Mouse (Mus musculus) embryonic facial prominence, embryonic 15.5 days (tissue): Measurements from ENCODE around the gene 1600002K03Rik. TPM values are rescaled to one million over a fixed set of nuclear protein-coding genes. Genes with fewer than 3 reads are reported as not detected.
"Not testable (repeated sequence)": the region's sequence is repeated elsewhere in the genome, so short reads cannot be mapped to it uniquely, and the experiment has no call there.

ENCODE experiments used
- ATAC-seq: fragments of 200-750 bp; cut with Nextera tagmentation; 2 replicates; pipeline ENCODE4 v1.8.0; 2017; ENCODE audit warnings: low read depth, moderate TSS enrichment; ENCODE audit not compliant: insufficient number of reproducible peaks, low FRiP score, low TSS enrichment
- H3K27ac ChIP-seq: fragments of 300-500 bp; sonication (generic); replicated peaks from 2 replicates; pipeline ENCODE4 v1.5.1; 2015; ENCODE audit warnings: mild to moderate bottlenecking, inconsistent platforms
- H3K27me3 ChIP-seq: fragments of 300-500 bp; sonication (generic); 2 replicates; pipeline ENCODE4 v1.6.1; 2015; ENCODE audit warnings: inconsistent platforms
- H3K36me3 ChIP-seq: fragments of 300-500 bp; sonication (generic); 2 replicates; pipeline ENCODE4 v1.6.1; 2015; ENCODE audit warnings: mild to moderate bottlenecking, inconsistent platforms
- H3K4me1 ChIP-seq: fragments of 300-500 bp; sonication (generic); 2 replicates; pipeline ENCODE4 v1.6.1; 2015; ENCODE audit warnings: inconsistent platforms
- H3K4me2 ChIP-seq: fragments of 300-500 bp; sonication (generic); replicated peaks from 2 replicates; pipeline ENCODE4 v1.6.1; 2015; ENCODE audit warnings: mild to moderate bottlenecking, inconsistent platforms
- H3K4me3 ChIP-seq: fragments of 300-500 bp; sonication (generic); replicated peaks from 2 replicates; pipeline ENCODE4 v1.5.1; 2015; ENCODE audit warnings: mild to moderate bottlenecking, inconsistent platforms
- H3K9ac ChIP-seq: fragments of 300-500 bp; sonication (generic); 2 replicates; pipeline ENCODE4 v1.6.1; 2015; ENCODE audit warnings: inconsistent platforms
- H3K9me3 ChIP-seq: fragments of 300-500 bp; sonication (generic); replicated peaks from 2 replicates; pipeline ENCODE4 v1.6.1; 2016; ENCODE audit warnings: inconsistent platforms
- WGBS: fragments of 180-500 bp; shearing (Covaris S2); methylation state at CpG from one replicate; pipeline ENCODE4 v1.1.7; 2015; 5-methylcytosine and 5-hydroxymethylcytosine counted together
- polyA plus RNA-seq: library from polyadenylated mRNA; unstranded; fragments of >200 nt; fragmentation: Nextera tagmentation; extraction: Ambion mirVana; gene quantifications from 2 replicates; pipeline ENCODE4 v1.2.1, GENCODE M21; 2015

The 1600002K03Rik gene
- polyA plus RNA-seq, 1 experiment from 2014 or later = 13.6 TPM

DNA sequence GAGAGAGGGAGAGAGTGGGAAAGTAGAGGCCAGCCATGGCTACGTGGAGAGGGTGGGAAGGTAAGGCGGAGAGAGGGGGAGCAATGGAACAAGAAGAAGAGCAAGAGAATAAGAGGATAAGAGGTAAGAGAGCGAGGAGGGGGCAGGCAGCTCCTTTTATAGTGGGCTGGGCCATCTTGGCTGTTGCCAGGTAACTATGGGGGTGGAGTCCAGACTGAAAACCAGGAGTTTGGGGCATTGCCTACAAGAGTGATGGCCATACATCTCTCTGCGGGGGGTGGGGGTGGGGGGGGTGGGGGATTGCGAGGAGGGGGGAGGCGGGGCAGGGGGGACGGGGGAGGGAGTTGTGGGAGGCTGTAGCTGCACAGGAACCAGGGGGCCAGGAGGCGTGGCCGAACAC lies 47.9 kb downstream of the 1600002K03Rik start:
- Histone ChIP-seq H3K27ac (no peak overlapping the region), H3K4me2 (no peak overlapping the region), H3K9me3 (no peaks in the 10 kb centered on the region), H3K4me3 (no peak overlapping the region), H3K27me3 (no peaks in the 10 kb centered on the region), H3K36me3 (no peaks in the 10 kb centered on the region), H3K9ac (no peak overlapping the region), H3K4me1 (peaks cover 9% of the 10 kb centered on the region)
- 46% methylated on average over 8 of the region's 9 CpGs for WGBS
- no peak for ATAC-seq

DNA sequence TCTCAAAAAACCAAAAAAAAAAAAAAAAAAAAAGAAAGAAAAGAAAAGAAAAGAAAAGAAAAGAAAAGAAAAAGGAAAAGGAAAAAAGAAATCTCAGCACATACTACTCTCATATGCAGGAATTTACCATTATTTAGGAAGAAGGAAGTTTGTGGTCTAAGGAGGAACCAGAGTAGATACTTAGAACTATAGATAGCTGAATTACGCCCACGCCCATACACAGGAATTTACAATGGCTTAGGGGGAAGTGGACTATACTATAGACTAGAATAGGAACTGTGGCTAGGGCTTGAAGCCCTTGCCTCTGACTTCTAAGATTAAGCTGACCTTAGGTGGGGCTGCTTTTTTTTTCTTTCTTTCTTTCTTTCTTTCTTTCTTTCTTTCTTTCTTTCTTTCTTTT lies 50.4 kb downstream of the 1600002K03Rik start:
- not testable (repeated sequence) for ATAC-seq, H3K4me3 ChIP-seq, H3K36me3 ChIP-seq, H3K4me2 ChIP-seq, H3K27me3 ChIP-seq, H3K27ac ChIP-seq, H3K9me3 ChIP-seq, H3K9ac ChIP-seq
- WGBS = 83% methylated on average over 2 of the region's 2 CpGs
- peaks cover 24% of the 10 kb centered on the region for H3K4me1 ChIP-seq

Other genes starting within 250 kb of the 1600002K03Rik start
- gene Arid3a, start 245.9 kb upstream of the 1600002K03Rik start, polyA plus RNA-seq = 6.6 and 7.0 TPM in 2 replicates
- 84.7 and 90.6 TPM in 2 replicates for gene Wdr18, start 212.8 kb upstream of the 1600002K03Rik start, polyA plus RNA-seq
- 0.63 and 0.77 TPM in 2 replicates for gene Grin3b, start 202.2 kb upstream of the 1600002K03Rik start, polyA plus RNA-seq
- gene Tmem259, start 188.6 kb upstream of the 1600002K03Rik start, polyA plus RNA-seq = 23.9 and 29.3 TPM in 2 replicates
- 288 and 296 TPM in 2 replicates for gene Cnn2, start 184.4 kb upstream of the 1600002K03Rik start, polyA plus RNA-seq
- 3.7 and 4.0 TPM in 2 replicates for gene Abca7, start 176.4 kb upstream of the 1600002K03Rik start, polyA plus RNA-seq
- gene Arhgap45, start 156.3 kb upstream of the 1600002K03Rik start, polyA plus RNA-seq = 5.1 and 6.2 TPM in 2 replicates
- 218 and 221 TPM in 2 replicates for gene Polr2e, start 133.1 kb upstream of the 1600002K03Rik start, polyA plus RNA-seq
- gene Gpx4, start 125.8 kb upstream of the 1600002K03Rik start, polyA plus RNA-seq = 503 and 528 TPM in 2 replicates
- gene Sbno2, start 67.4 kb upstream of the 1600002K03Rik start, polyA plus RNA-seq = 19.4 and 19.8 TPM in 2 replicates
- gene Stk11, start 57.1 kb upstream of the 1600002K03Rik start, polyA plus RNA-seq = 21.3 and 27.3 TPM in 2 replicates
- 516 and 519 TPM in 2 replicates for gene Atp5d, start 34.3 kb upstream of the 1600002K03Rik start, polyA plus RNA-seq
- gene Cbarp, start 32.1 kb upstream of the 1600002K03Rik start, polyA plus RNA-seq = 9.3 and 10.9 TPM in 2 replicates
- gene Midn, start 24.7 kb upstream of the 1600002K03Rik start, polyA plus RNA-seq = 18.3 and 20.4 TPM in 2 replicates
- 102 and 116 TPM in 2 replicates for gene Cirbp, start 7.0 kb upstream of the 1600002K03Rik start, polyA plus RNA-seq
- 30.9 and 31.8 TPM in 2 replicates for gene Efna2, start 6.5 kb downstream of the 1600002K03Rik start, polyA plus RNA-seq
- gene Mum1, start 53.5 kb downstream of the 1600002K03Rik start, polyA plus RNA-seq = 75.2 and 77.0 TPM in 2 replicates
- gene Ndufs7, start 76.2 kb downstream of the 1600002K03Rik start, polyA plus RNA-seq = 317 and 339 TPM in 2 replicates
- gene Gamt, start 88.1 kb downstream of the 1600002K03Rik start, polyA plus RNA-seq = 72.3 and 88.0 TPM in 2 replicates
- gene Dazap1, start 88.5 kb downstream of the 1600002K03Rik start, polyA plus RNA-seq = 61.2 and 64.6 TPM in 2 replicates
- gene Rps15, start 119.5 kb downstream of the 1600002K03Rik start, polyA plus RNA-seq = 969 and 997 TPM in 2 replicates
- gene Apc2, start 123.0 kb downstream of the 1600002K03Rik start, polyA plus RNA-seq = 3.4 and 5.4 TPM in 2 replicates
- 50.8 and 52.7 TPM in 2 replicates for gene 2310011J03Rik, start 147.6 kb downstream of the 1600002K03Rik start, polyA plus RNA-seq
- 4.2 and 5.2 TPM in 2 replicates for gene Pcsk4, start 156.6 kb downstream of the 1600002K03Rik start, polyA plus RNA-seq
- 10.7 and 13.7 TPM in 2 replicates for gene Reep6, start 157.0 kb downstream of the 1600002K03Rik start, polyA plus RNA-seq
- gene Adamtsl5, start 175.5 kb downstream of the 1600002K03Rik start, polyA plus RNA-seq = 11.5 and 11.6 TPM in 2 replicates
- 2.0 and 2.2 TPM in 2 replicates for gene Plk5, start 183.5 kb downstream of the 1600002K03Rik start, polyA plus RNA-seq
- 7.2 and 8.4 TPM in 2 replicates for gene Mex3d, start 214.7 kb downstream of the 1600002K03Rik start, polyA plus RNA-seq
- 247 and 250 TPM in 2 replicates for gene Mbd3, start 226.6 kb downstream of the 1600002K03Rik start, polyA plus RNA-seq
- gene Uqcr11, start 233.9 kb downstream of the 1600002K03Rik start, polyA plus RNA-seq = 659 and 673 TPM in 2 replicates